Mouse (Mus musculus) left cerebral cortex, adult 2 months (tissue): ENCODE results near the gene Prune1. TPM values are rescaled to one million over a fixed set of nuclear protein-coding genes. Genes with fewer than 3 reads are reported as not detected.
A peak's percentile ranks its signal among the peaks of the same experiment; 100 is the strongest.

Experiments used
- DNase-seq, 2 experiments: peaks; one replicate each; pipeline ENCODE4 v3.0.0; 2021 to 2022; ENCODE audit warnings: low spot score in 2 of 2, mixed read lengths in 1 of 2; ENCODE audit errors: extremely low spot score in 1 of 2
- H3K27ac ChIP-seq: fragments of 200-600 bp; 2 replicates; pipeline ENCODE4 v1.8.1; 2022
- H3K4me3 ChIP-seq: fragments of 200-600 bp; 2 replicates; pipeline ENCODE4 v1.8.1; 2022
- CTCF ChIP-seq: fragments of 200-600 bp; IDR thresholded peaks from 2 replicates; pipeline ENCODE4 v1.8.1; 2022; ENCODE audit warnings: antibody characterized with exemption, mild to moderate bottlenecking, moderate library complexity
- intact Hi-C: fragments of 180-260 bp; cut with DNase I; formaldehyde crosslinking; loops from one replicate; pipeline ENCODE4 v1.15.1; 2025
- long read RNA-seq, 2 experiments: library from polyadenylated mRNA; stranded (forward); transcript quantifications; one replicate each; pipeline ENCODE4 v2.0.0; 2021; ENCODE audit warnings: borderline mapping rate in 2 of 2
- total RNA-seq, 2 experiments: library from RNA; stranded (reverse); gene quantifications; 2 replicates each; pipeline ENCODE4 v1.2.3; 2021

Prune1 gene
- 10 to 100 TPM; 22.1 to 23.5 TPM for total RNA-seq
- long read RNA-seq, experiment 1, transcript Prune1-201 (8 exons, 3,140 nt): major isoform, 28 of 34 reads
- long read RNA-seq, experiment 1, partial matches to known transcripts: 3 of 34 reads
- long read RNA-seq, experiment 1, other reads (novel, unspliced or antisense): 3 of 34 reads
- long read RNA-seq, experiment 2, transcript Prune1-201 (8 exons, 3,140 nt): major isoform, 28 of 33 reads
- long read RNA-seq, experiment 2, partial matches to known transcripts: 3 of 33 reads
- long read RNA-seq, experiment 2, other reads (novel, unspliced or antisense): 2 of 33 reads

DNA sequence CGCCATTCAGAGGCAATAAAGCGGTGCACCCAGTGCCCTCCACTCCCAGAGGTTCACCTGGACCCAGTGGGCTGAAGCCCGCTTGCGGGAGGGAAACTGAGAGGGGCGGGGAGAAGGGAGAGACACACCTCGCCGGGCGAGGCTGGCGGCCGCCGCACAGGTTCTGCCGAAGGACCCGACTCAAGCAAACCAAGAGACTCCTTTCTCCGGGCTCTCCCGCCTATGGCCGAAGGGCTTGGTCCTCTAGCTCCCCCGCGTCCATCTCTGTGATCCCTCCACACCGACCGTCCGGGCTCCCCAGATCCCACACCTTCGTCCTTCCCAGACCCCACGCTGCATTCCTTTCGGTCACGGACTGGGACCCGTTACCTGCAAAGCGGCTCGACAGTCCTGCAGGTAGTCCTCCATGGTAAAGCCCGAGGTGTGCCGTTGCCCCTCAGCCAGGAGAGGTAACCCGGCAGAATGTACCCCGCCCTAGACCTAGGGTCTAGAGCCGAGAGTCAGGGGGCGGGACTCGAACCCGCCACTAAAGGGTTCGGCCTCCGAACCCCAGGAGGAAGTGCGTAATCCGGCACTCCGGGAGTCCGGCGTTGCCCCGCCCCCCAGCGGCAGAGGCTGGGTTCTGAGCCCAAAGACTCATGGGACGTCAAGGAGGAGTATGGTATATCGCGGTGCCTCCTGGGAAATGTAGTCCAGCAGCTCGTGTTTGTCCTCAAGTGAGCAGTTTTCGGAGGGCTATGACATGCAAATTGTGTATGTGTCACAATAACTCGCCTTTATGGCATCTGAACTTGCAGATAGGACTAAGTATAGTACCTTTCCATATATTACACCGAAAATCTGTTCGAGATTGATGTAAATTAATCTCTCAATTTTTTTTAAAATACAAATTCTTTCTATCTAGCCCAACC is at the start of gene Prune1, which contains the start of gene Mindy1:
Prune1 (minus strand) TSS at position 861 of the 911 bp plus-strand sequence.
Mindy1 (plus strand) TSS at position 130 of the 911 bp plus-strand sequence.
- peak within 1 kb of the TSS; percentile 57 for H3K4me3 ChIP-seq
- peak within 1 kb of the TSS; percentile 97 for H3K27ac ChIP-seq
- peak; percentile 98 to 99 for DNase-seq
- intact Hi-C loops: loop anchor here (1.0 to 5.0 kb wide), 5 partner anchors 31 to 153 kb away; partner anchors contain the start of genes Arnt, Gabpb2 and Tnfaip8l2
- peak; percentile 41 for TF ChIP-seq CTCF

DNA sequence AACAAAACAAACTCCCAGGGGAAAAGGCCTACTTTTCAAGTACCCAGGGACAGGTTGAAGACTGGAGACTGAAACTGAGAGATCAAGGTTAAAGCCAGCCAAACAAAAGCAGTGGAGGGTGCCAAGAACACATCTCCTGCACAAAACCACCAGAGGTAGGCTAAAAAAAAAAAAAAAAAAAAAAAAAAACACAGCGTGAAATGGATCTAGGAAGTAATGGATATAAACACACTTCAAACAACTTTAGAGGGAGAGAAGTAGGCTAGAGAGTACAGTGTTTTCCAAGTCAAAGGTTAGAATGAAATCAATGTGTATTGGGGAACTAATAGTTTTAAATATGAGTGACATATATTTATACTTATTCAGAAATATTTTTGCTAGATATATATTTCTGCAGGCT is 49.7 kb upstream of the Prune1 start:
- TF ChIP-seq CTCF: no peak
- Histone ChIP-seq H3K27ac (no peak overlapping the region), H3K4me3 (no peak overlapping the region)
- DNase-seq: no peak
- intact Hi-C loops: no loop called here

DNA sequence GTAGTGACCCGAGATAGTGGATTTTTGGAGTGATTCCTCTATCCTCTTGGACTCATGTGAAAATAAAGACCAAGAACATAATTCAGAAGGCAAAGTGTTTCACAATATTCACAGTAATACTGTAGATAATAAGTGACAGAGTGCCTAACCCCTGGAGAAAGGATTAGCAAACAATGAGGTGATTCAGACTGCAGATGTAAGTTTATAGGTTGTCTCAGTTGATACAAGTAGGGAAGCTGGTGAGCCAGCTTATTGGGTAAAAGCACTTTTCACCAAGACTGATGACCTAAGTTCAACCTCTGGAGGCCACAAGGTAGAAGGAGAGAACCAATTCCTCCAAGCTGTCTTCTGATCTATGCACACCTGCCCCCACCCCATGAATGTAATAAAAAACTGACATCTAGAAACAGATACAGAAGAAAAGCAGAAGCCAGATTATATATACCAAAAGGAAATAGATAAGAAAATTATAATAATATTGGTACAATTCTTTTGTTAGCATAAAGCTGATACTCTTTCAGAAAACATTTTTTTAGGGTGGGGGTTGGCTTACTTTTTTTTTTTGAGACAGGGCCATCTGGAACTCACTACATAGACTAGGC is 47.0 kb upstream of the Prune1 start:
- TF ChIP-seq CTCF: no peak
- DNase-seq: no peak
- Histone ChIP-seq H3K4me3 (no peak overlapping the region), H3K27ac (no peak overlapping the region)
- intact Hi-C loops: no loop called here

DNA sequence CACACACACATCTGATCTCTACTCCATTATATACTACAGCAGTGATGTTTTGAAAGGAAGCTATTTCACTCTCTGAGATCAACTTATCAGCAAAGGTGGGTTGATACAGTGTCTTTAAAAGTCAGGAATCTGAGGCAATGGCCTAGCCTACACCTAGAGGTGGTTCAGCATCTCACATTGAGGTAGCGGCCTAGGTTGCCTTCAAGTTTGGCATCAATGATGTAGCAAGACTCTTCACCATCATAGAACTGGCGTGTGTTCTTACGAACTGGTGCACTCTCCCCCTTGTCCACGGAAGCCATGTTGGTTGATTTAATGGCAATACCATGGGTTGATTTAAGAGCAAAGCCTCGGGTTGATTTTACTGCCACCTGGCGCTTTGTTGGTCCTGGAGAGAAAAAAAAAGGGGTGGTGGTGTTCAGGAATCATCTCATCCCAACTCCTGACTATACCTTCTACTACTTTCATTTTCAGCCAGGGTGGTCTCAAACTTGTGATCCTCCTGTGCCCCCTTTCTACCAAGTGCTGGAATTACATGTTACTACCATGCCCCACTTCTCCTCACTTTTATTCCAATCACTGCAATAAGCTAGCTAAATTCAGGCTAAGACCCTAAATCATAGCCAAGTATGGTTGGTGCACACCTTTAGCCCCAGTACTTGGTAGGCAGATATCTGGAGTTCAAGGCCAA is 42.7 kb upstream of the Prune1 start:
- TF ChIP-seq CTCF: peak; percentile 32
- Histone ChIP-seq H3K27ac (no peak overlapping the region), H3K4me3 (no peak overlapping the region)
- intact Hi-C loops: no loop called here
- no peak for DNase-seq

DNA sequence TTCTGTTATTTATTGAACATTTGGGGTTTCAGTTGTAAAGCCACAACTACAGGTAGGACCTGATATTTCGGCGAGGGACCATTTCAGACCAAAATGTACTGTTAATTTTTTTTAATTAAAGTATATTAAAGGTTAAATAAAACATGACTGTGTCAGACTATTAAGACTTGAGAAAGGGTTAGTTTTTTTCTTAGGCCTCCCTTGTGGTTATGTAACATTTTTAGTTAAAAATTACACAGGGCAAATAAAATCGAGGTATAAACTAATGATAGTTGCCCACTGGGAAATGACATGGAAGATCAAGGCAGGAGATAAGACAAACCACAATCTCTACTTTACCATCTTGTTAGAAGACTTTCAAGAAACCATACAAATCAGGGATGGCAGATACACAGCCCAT is 41.6 kb upstream of the Prune1 start:
- H3K27ac ChIP-seq: peak overlapping the region; percentile 20; the same call in 1 of the 2 replicates
- TF ChIP-seq CTCF: no peak
- intact Hi-C loops: no loop called here

DNA sequence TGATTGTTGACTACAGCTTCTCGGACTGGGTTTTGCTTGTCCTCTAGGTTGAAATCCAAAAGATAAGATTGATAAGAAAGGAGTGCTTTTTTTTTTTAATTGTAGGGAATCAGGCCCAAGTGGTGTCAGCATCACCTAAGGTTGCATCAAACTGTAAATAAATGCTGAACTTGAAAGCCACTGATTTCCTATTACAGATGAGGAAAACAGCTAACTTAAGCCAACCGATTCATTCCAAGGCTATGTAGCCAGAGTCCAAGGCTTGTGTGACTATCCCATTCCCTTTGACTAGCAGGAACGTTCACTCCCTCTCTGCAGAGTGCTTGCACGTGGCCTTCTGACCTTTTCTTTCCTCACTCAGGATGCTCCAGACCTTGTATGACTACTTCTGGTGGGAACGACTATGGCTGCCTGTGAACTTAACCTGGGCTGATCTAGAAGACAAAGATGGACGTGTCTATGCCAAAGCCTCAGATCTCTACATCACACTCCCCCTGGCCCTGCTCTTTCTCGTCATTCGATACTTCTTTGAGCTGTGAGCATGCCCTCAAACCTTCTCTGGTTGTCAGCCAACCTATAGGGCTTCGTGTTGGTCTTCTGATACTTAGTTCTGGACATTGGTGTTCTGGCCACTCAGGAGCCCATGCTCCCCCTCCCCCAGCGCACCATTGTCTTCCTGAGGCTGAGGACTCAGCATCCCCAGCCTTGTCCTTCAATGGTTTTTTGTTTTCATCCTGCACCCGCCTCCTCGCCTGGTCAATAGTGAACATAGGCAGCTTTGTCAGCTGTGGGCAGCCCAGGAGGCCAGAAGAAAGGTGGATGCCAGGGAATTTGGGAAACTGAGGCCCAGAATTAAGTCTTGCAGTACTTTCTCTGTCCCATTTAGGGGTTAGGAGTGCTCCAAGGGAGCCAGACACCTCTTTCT is 38.1 kb upstream of the Prune1 start:
- intact Hi-C loops: no loop called here
- peak in 1 of 2 experiments; percentile 16 for DNase-seq
- H3K27ac ChIP-seq: peak overlapping the region; percentile 64

More for the DNA sequence above, 41.6 kb upstream of the Prune1 start:
- H3K4me3 ChIP-seq: no peak overlapping the region
- DNase-seq: no peak

DNA sequence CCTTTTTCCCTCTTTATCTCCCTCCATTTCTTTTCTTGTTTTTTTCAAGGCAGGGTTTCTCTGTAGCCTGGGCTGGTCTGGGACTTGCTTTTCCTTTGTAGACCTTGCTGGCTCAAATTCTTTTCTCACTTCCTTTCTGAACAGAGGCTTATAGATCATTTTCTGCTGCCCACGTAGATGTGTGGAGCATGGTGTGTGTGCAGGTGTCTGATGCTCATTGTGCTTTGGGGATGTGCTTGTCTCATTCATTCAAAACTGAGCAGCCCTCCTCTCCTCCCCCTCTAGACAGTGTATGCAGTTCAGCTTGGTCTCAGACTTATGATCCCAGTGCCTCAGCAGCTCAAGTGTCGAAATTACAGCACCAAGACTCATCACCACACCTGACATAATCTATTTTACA is 37.2 kb upstream of the Prune1 start:
- no peak for TF ChIP-seq CTCF
- Histone ChIP-seq H3K27ac (peak overlapping the region; percentile 38; the same call in 1 of the 2 replicates), H3K4me3 (no peak overlapping the region)
- intact Hi-C loops: no loop called here
- DNase-seq: no peak

More for the DNA sequence above, 38.1 kb upstream of the Prune1 start:
- H3K4me3 ChIP-seq: no peak overlapping the region
- TF ChIP-seq CTCF: no peak

DNA sequence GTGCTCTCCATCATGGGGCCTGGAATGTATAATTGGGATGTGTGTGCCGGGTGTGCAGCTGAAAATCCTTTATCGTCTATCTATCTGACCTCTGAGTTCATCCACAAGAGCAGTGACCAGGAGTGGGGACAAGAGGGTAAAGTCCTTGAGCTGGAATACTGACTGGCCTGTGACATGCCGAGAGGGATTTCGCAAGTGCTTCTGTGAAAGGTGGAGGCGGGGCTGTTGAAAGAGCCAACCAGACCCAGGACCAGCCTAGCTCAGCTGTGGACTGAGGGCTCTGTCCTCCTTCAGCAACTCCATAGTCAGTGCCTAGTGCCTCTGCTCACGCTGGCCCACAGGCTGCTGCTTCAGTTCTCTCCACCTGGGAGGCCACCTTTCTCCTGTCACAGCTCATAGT is 36.7 kb upstream of the Prune1 start:
- Histone ChIP-seq H3K27ac (peak overlapping the region; percentile 38; the same call in 1 of the 2 replicates), H3K4me3 (no peak overlapping the region)
- peak in 1 of 2 experiments; percentile 16 for DNase-seq
- no peak for TF ChIP-seq CTCF
- intact Hi-C loops: no loop called here

DNA sequence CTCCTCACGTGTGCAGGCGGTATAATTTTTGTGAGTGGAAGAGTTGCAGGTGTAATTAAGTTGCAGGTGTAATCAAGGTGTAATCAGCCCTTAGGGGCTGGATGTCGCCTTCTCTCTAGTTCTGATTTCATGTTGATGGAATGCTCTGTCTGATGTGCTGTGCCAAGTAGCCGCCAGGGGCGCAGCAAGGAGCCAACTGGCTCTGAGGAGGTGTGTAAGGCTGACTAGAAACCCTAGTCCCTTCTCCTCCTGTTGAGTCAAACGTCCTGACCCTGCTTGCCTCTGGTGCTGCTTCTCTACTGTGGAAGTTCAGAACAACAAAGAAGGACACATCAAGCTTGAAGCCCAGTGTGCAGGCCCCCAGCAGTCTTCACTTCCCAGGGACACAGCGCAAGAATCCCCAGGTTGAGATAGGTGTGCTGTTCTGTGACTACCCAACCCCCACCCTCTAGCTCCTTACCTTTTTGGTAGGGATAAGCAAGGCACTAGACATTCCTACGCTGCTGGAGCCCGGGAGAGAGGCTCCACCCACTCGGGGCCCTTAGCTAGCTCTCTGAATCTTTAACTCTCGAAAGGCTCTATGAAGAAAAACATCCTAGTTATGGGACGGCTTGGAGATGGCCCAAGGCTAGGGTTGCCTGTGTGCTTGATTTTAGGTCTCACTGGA is 35.7 kb upstream of the Prune1 start:
- Histone ChIP-seq H3K4me3 (no peak overlapping the region), H3K27ac (peak overlapping the region; percentile 34; the same call in 1 of the 2 replicates)
- intact Hi-C loops: no loop called here
- TF ChIP-seq CTCF: peak; percentile 77
- DNase-seq: peak; percentile 40 to 47
